Mouse (Mus musculus): ENCODE measurements around the gene Gzmg. TPM values are rescaled to one million over a fixed set of nuclear protein-coding genes. Genes with fewer than 3 reads are reported as not detected.
"Not testable (repeated sequence)": the region's sequence is repeated elsewhere in the genome, so short reads cannot be mapped to it uniquely, and the experiment has no call there.

The Gzmg gene
- total RNA-seq (2015) (not detected in 2 replicates), total RNA-seq (2017) (not detected in 2 replicates)

- not testable (repeated sequence) for ATAC-seq (replicated peaks; ENCODE audit: poor library complexity)
Measured at GRCm38 (mm10) chr14:56159479-56159878, at the start of gene Gzmg. Gene Gzmg (minus strand): TSS chr14:56159579.

- ATAC-seq (replicated peaks; ENCODE audit: poor library complexity): no peak
Measured at GRCm38 (mm10) chr14:56205613-56206012, 46.2 kb upstream of the Gzmg start.

GRCm38 (mm10) chr14:56205021-56205420 is 45.6 kb upstream of the Gzmg start:
- ATAC-seq (replicated peaks; ENCODE audit: poor library complexity): peak; percentile 84

- peak; percentile 80 for ATAC-seq (replicated peaks; ENCODE audit: poor library complexity)
Measured at GRCm38 (mm10) chr14:56203975-56204374, 44.6 kb upstream of the Gzmg start.

- no peak for ATAC-seq (replicated peaks; ENCODE audit: poor library complexity)
Measured at GRCm38 (mm10) chr14:56186946-56187345, 27.6 kb upstream of the Gzmg start.

- no peak for ATAC-seq (replicated peaks; ENCODE audit: poor library complexity)
Measured at GRCm38 (mm10) chr14:56186521-56186920, 27.1 kb upstream of the Gzmg start.

- ATAC-seq (replicated peaks; ENCODE audit: poor library complexity): peak; percentile 55; the same call in 1 of the 2 replicates
Measured at GRCm38 (mm10) chr14:56177651-56178050, 18.3 kb upstream of the Gzmg start.

- no peak for ATAC-seq (replicated peaks; ENCODE audit: poor library complexity)
Measured at GRCm38 (mm10) chr14:56174499-56174898, 15.1 kb upstream of the Gzmg start, which contains the start of gene Gzmn. Gene Gzmn (minus strand): TSS chr14:56174599.

GRCm38 (mm10) chr14:56173396-56173795 is 14.0 kb upstream of the Gzmg start:
- no peak for ATAC-seq (replicated peaks; ENCODE audit: poor library complexity)

- no peak for ATAC-seq (replicated peaks; ENCODE audit: poor library complexity)
Measured at GRCm38 (mm10) chr14:56172744-56173143, 13.4 kb upstream of the Gzmg start.

- ATAC-seq (replicated peaks; ENCODE audit: poor library complexity): no peak
Measured at GRCm38 (mm10) chr14:56168009-56168408, 8.6 kb upstream of the Gzmg start.

- ATAC-seq (replicated peaks; ENCODE audit: poor library complexity): no peak
Measured at GRCm38 (mm10) chr14:56162109-56162508, 2.7 kb upstream of the Gzmg start.

- no peak for ATAC-seq (replicated peaks; ENCODE audit: poor library complexity)
Measured at GRCm38 (mm10) chr14:56155340-56155739, 4.0 kb downstream of the Gzmg start.

GRCm38 (mm10) chr14:56133675-56134074 is 25.7 kb downstream of the Gzmg start:
- not testable (repeated sequence) for ATAC-seq (replicated peaks; ENCODE audit: poor library complexity)

- ATAC-seq (replicated peaks; ENCODE audit: poor library complexity): not testable (repeated sequence)
Measured at GRCm38 (mm10) chr14:56132508-56132907, 26.9 kb downstream of the Gzmg start, which contains the start of gene Gzmd. Gene Gzmd (minus strand): TSS chr14:56132608.

- peak; percentile 48; the same call in 1 of the 2 replicates for ATAC-seq (replicated peaks; ENCODE audit: poor library complexity)
Measured at GRCm38 (mm10) chr14:56128341-56128740, 31.0 kb downstream of the Gzmg start.

- no peak for ATAC-seq (replicated peaks; ENCODE audit: poor library complexity)
Measured at GRCm38 (mm10) chr14:56123516-56123915, 35.9 kb downstream of the Gzmg start.

- no peak for ATAC-seq (replicated peaks; ENCODE audit: poor library complexity)
Measured at GRCm38 (mm10) chr14:56120525-56120924, 38.9 kb downstream of the Gzmg start, which contains the start of gene Gzme. Gene Gzme (minus strand): TSS chr14:56120625.

GRCm38 (mm10) chr14:56115531-56116310 is 43.7 kb downstream of the Gzmg start:
- ATAC-seq (replicated peaks; ENCODE audit: poor library complexity): not testable (repeated sequence)
